Mouse (Mus musculus) gastrocnemius, adult 2 months (tissue): ENCODE data around the gene Poc1b. TPM values are rescaled to one million over a fixed set of nuclear protein-coding genes. Genes with fewer than 3 reads are reported as not detected.
A peak's percentile ranks its signal among the peaks of the same experiment; 100 is the strongest.
"Not testable (repeated sequence)": the region's sequence is repeated elsewhere in the genome, so short reads cannot be mapped to it uniquely, and the experiment has no call there.

ENCODE experiments used
- DNase-seq: peaks from one replicate; pipeline ENCODE4 v3.0.0; 2022
- H3K27ac ChIP-seq: fragments of 200-600 bp; 2 replicates; pipeline ENCODE4 v1.8.1; 2022; ENCODE audit warnings: mild to moderate bottlenecking
- H3K4me3 ChIP-seq: fragments of 200-600 bp; 2 replicates; pipeline ENCODE4 v1.8.1; 2022; ENCODE audit warnings: mild to moderate bottlenecking, moderate library complexity
- CTCF ChIP-seq: fragments of 200-600 bp; IDR thresholded peaks from 2 replicates; pipeline ENCODE4 v1.8.1; 2022; ENCODE audit warnings: antibody characterized with exemption, mild to moderate bottlenecking, moderate library complexity
- intact Hi-C: fragments of 180-260 bp; cut with DNase I; formaldehyde crosslinking; loops from one replicate; pipeline ENCODE4 v1.15.1; 2025
- total RNA-seq, 2 experiments: library from RNA; stranded (reverse); gene quantifications; 2 replicates each; pipeline ENCODE4 v1.2.3; 2021

The Poc1b gene
- total RNA-seq, 2 experiments from 2014 or later: 3.3 to 4.1 TPM

DNA sequence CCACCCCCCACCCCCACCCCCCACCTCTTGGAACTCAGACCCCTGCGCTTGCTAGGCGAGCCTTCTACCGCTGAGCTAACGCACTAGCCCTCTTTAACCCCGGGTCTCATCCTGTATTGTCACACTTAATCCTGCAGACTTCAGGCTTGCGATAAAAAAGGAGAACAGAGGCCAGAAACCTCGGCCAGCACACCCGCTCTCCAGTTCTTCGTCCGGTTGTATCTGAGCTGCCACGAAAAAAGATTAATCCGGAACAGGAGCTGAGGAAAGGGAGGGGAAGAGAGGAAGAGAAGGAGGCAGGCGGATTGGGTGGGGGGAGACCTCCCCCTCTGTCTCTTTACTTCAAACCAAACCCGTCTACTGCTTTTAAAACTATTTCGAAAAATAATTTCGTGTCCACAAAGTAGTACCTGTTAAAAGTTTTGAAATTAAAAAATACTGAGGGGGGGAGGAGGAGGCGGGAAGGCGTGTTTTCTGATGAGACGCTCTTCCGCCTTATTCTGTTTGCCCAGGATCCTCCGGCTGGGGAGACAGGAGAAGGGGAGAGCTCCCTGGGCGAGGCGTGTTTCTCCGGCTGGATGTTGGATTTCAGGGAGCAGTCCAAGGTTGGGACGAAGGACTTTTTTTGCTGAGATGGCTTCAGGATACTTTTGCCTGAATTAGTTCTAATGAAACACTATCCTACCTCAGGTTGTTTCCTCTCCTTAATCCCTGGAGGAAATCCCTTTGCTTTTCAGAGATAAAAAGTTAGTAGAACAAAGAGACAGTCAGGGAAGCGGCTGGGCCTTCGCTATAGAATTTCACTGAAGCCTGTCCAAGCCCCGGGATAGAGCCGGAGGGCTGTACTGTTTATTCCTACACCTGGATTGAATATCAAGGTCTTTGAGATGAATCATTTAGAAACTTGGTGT, 97.0 kb downstream of the Poc1b start:
- H3K4me3 ChIP-seq: peak overlapping the region; percentile 71
- H3K27ac ChIP-seq: peak overlapping the region; percentile 82
- intact Hi-C loops: loop anchor here (5.0 kb wide), 1 partner anchor 58 kb away; the partner anchor contains the start of gene Dusp6
- TF ChIP-seq CTCF: no peak
- DNase-seq: peak; percentile 54

DNA sequence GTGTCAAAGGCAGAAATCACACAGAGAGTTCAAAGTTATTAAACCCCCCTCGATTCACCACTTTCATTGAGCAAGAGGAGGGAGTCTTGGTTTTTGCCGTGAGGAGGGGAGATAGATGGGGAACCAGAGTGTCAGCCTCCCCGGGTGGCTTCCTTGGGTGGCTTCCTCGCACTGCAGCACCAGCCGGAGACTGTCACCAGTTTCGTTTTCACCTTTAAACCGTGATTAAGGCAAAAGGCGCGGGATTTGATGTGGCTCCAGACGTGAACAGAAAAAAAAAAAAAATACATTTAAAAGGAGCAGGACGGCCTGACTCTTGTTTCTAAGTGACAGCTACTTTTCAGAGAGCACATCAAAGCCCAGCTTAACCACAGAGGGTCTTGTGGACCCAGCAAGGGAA, 97.7 kb downstream of the Poc1b start:
- TF ChIP-seq CTCF: no peak
- peak overlapping the region; percentile 82 for H3K27ac ChIP-seq
- intact Hi-C loops: loop anchor here (5.0 kb wide), 1 partner anchor 58 kb away; the partner anchor contains the start of gene Dusp6

DNA sequence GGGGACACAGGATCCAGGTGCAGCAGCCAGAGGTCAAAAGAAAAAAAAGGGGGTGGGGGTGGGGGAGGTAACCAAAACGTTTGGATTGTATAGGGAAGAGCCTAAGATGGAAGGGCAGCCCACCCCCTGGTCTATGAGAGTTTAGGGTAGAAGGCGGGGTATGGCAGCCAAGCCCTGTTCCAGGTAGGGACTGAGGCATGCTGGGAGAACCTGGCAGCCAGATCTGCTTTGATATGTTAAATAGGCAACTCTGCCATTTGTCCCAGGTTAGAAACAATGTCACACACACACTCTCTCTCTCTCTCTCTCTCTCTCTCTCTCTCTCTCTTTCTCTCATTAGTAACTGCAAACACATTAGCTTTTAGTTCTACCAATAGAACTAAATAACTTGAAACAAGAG, 100.3 kb downstream of the Poc1b start:
- Histone ChIP-seq H3K27ac (no peak overlapping the region), H3K4me3 (no peak overlapping the region)
- no peak for DNase-seq
- intact Hi-C loops: no loop called here
- no peak for TF ChIP-seq CTCF

More for the DNA sequence above, 97.7 kb downstream of the Poc1b start:
- no peak for DNase-seq
- peak overlapping the region; percentile 71 for H3K4me3 ChIP-seq

DNA sequence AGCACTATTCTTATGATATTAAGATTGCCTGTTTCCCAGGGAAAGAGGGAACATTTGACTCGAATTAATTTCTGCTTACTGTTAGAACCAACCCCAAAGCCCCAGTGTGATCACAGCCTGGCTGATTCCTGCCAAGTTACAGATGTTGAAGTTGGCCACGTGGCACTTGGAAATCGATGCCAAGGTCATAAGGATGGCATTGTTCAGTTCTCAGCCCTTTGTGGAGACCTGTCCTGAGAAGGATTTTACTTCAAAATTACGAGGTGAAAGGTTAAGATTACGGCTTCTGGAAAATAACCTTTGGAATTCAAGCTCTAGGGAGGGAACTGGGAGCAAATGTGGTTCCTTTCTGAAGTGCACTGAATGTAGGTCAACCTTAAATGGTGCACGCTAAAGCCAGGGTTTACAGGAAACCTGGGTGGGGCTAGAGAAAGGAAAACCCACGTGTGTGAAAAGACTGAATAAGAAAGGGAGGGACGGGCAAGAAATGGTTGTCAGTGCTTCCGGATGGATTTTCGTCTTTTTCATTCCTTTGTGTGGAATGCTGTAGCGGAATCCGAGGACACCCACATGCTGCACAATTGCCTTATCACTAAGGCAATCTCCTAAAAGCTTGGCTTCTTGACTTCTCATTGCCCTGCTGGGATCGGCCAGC, 102.4 kb downstream of the Poc1b start:
- no peak overlapping the region; the same call in 1 of the 2 replicates for H3K4me3 ChIP-seq
- intact Hi-C loops: no loop called here
- no peak for TF ChIP-seq CTCF
- peak overlapping the region; percentile 60 for H3K27ac ChIP-seq
- no peak for DNase-seq

DNA sequence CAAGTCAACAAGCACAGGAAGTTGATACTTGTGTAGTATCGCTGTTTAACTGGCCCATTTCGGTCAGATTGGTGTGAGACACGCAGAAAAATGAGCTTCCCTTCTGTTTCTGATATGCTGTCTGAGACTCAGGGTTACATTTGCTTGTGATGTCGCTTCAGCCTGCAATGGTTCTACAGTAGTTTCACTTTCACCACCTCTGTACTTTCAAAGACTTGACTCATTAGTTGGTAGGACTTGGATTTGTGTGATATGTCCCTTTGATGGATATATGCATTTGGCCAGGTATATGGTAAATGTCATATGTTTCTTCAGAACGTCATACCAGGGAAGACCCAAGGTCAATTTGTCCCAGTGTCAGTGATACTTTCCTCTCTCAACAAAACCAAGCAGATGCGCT, 104.2 kb downstream of the Poc1b start:
- intact Hi-C loops: no loop called here
- no peak for TF ChIP-seq CTCF
- Histone ChIP-seq H3K27ac (no peak overlapping the region), H3K4me3 (no peak overlapping the region)
- DNase-seq: no peak

DNA sequence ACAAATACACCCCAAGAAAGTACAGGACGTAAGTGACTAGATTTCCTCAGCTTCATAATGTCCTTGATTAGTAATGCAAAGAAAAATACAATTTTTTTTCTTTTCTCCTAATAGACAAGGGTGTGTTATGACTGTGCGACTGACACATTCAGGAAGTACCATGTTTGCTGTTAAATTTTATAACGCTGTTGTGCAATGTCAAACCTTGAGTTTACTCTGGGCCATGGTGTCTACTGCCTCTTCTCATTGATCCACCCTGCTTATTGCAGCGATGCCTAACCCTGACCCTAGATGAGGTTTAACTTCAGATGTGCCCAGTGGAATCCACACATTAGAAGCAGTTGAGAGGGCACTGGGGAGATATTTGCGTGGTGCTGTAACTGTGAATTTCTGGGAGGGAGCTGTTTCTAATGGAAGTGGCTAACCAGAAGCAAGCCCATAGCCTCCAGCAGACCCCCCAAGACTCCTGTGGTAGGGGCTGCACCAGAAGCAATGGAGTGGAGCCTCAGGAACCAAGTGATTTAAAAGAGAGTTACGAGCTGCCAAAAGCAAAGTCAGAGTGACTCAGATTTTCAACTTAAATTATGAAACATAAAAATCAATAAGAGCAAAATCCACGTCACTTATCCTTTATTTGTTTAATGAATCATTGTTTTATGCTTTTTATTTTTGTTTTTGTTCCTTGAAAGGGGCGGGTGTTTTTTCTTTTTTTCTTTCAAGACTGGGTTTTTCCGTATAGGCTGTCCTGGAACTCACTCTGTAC, 104.8 kb downstream of the Poc1b start:
- intact Hi-C loops: no loop called here
- DNase-seq: no peak
- Histone ChIP-seq H3K27ac (no peak overlapping the region), H3K4me3 (no peak overlapping the region)
- TF ChIP-seq CTCF: no peak

DNA sequence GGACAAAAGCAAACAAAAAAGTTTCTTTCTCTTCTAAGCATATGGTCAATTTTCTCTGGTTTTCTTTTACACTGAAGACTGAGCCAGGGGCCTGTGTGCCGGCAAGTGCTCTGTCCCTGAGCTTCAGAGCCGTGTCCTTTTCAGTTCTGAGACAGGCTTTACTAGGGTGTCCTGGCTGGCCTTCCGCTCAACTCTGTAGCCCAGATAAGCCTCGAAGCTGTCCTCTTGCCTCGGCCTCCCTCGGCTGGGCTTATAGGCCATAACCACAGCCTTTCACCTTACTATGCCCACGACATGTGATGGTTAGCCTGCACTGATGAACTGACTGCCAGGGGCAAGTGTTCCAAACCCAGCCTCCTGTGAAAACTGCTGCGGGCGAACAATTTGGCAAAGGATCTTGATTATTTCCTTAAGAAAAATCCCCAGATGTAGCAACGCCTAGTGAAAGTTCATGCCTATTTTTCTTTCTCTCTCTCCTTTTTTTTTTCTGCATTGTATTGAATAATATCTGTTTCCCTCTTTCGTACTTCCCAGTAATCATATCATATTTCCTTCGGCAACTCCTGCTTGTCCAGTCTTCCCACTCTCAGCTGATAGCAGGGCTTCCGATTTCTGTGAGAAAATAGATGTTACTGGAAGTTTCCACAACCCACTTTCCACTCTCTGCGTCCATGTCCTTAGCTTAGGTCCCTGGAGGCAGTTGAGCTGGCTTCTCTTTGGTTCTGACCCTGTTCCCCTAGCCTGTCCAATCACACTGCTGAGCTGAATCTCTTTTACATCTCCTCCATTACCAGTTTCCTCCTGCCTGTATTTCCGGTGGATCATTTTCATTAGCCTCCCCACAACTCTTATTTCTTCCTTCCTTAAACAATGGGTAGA, 107.8 kb downstream of the Poc1b start:
- H3K27ac ChIP-seq: peak overlapping the region; percentile 76
- DNase-seq: no peak
- no peak overlapping the region for H3K4me3 ChIP-seq
- intact Hi-C loops: no loop called here
- TF ChIP-seq CTCF: no peak

DNA sequence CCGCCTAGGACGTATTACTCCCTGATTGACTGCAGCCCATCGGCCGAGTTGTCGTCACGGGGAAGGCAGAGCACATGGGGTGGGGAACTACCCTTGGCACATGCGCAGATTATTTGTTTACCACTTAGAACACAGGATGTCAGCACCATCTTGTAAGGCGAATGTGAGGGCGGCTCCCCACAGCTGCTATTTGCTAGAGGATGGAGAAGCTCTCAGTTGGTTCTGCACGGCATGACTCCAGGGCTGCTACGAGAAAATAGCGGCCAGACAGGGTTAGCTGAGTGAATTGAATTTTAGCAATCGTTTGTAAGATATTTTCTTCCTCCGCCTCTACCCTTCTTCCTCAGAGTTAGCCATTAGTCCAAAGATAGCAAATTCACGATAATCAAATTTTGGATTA, 109.7 kb downstream of the Poc1b start:
- intact Hi-C loops, DNase-seq, H3K4me3 ChIP-seq, H3K27ac ChIP-seq: not testable (repeated sequence)

DNA sequence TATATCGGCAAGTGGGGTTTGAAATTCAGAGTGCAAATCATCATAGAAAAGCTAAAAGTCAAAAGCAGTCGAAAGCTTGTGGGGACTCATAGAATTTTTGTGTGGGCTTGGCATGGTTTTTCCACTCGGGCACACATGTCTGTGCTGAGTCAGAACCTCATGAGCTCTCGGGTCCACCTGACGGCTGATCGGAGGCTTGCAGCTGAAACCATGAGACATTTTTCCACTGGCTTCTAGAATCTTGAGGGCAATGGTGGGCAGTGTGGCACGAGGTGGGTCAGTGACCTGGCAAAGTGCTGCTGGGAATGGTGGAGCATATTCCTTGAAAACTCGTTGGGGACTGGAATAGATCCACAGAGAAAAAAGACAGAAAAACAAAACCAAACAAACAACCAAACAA, 114.7 kb downstream of the Poc1b start:
- no peak for DNase-seq
- Histone ChIP-seq H3K27ac (no peak overlapping the region), H3K4me3 (no peak overlapping the region)
- intact Hi-C loops: no loop called here
- no peak for TF ChIP-seq CTCF

DNA sequence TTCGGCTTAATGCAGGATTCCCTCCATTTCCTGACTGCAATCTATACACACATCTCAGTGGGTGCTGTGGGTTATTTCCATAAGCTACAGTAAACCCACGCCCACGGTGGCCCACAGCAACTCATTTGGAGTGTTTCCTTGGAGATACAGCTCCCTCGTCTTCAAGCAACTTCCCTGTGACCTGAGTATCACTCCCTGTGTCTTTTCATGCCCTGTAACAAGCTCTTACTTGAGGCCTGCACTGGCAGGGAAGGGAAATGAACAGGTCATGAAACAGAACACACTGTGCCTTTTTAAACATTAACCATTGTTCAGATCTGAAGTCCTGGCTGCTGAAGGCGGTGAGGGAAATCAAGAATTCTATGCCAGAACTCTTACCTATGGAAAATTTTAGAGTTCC, 115.9 kb downstream of the Poc1b start:
- H3K27ac ChIP-seq: peak overlapping the region; percentile 21; the same call in 1 of the 2 replicates
- intact Hi-C loops: no loop called here
- no peak overlapping the region for H3K4me3 ChIP-seq
- DNase-seq: no peak
- TF ChIP-seq CTCF: no peak

DNA sequence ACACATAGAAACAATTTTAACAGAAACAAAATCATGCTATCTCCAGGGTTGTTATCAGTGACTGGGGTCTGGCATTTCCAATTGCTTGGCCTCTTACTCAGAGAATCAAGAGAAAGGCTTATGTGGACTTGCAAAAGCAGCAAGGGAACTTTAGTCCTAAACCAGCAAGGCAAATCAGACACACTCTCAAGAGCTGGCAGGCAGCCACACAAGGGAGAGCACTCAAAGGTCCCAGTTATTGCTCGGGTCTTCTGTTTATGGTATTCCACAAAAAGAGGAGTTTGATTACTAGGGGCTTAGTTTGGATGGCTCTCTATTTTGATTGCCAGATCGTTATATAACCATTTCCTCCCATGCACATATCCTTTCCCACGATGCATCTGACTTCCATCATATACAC, 117.4 kb downstream of the Poc1b start:
- intact Hi-C loops: no loop called here
- no peak overlapping the region for H3K4me3 ChIP-seq
- H3K27ac ChIP-seq: no peak overlapping the region
- no peak for DNase-seq
- TF ChIP-seq CTCF: no peak

DNA sequence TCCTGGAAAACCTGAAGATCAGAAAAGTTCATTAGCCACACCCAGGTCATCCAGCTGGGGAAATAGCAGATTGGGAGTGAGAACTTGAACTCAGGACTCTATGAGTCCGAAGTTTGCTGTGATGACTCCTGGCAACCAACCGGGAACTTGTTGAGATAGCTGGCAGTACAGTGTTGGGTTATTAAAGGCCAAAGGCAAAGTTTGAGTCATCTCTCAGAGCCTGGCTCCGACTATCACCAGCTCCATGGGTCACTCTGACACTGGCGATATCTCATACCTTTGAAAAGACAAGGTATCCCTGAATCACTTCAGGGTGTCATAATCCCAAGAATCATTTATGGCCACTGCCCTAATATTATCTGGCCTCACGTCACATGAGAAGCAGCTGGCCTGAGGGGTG, 119.9 kb downstream of the Poc1b start:
- TF ChIP-seq CTCF: no peak
- Histone ChIP-seq H3K4me3 (no peak overlapping the region), H3K27ac (0 out of 2 replicates have a peak overlapping the region, but pooled peaks have one; percentile 2)
- no peak for DNase-seq
- intact Hi-C loops: no loop called here
